Mouse (Mus musculus): ENCODE measurements around the gene Gm11938. TPM values are rescaled to one million over a fixed set of nuclear protein-coding genes. Genes with fewer than 3 reads are reported as not detected.
"Not testable (repeated sequence)": the region's sequence is repeated elsewhere in the genome, so short reads cannot be mapped to it uniquely, and the experiment has no call there.

Gene Gm11938
- polyA plus RNA-seq, 1 experiment from 2014 or later: not detected

GRCm38 (mm10) chr11:99614796-99615363 is 11.8 kb upstream of the Gm11938 start, which contains the start of gene Krtap2-4:
TSS of gene Krtap2-4 (minus strand) at chr11:99614846.
- no peak within 1 kb of the TSS for H3K4me2 ChIP-seq
- no peak within 1 kb of the TSS for H3K4me3 ChIP-seq (replicated peaks)
- no peaks in the 10 kb centered on the region for H3K9me3 ChIP-seq
- ATAC-seq (ENCODE audit: insufficient read depth, low FRiP score, low read depth): no peak
- no peak within 1 kb of the TSS for H3K27ac ChIP-seq
- H3K4me1 ChIP-seq: no peaks in the 10 kb centered on the region
- no peak within 1 kb of the TSS for H3K9ac ChIP-seq
- H3K27me3 ChIP-seq (replicated peaks): no peaks in the 10 kb centered on the region
- no peaks in the 10 kb centered on the region for H3K36me3 ChIP-seq
- 67% methylated on average over 3 of the region's 3 CpGs for WGBS

GRCm38 (mm10) chr11:99610089-99610488 is 7.0 kb upstream of the Gm11938 start, which contains the start of gene Gm11937:
TSS of gene Gm11937 (minus strand) at chr11:99610189.
- ATAC-seq (ENCODE audit: insufficient read depth, low FRiP score, low read depth); H3K4me2 ChIP-seq; H3K9ac ChIP-seq; H3K4me1 ChIP-seq; H3K4me3 ChIP-seq (replicated peaks); H3K27ac ChIP-seq; H3K9me3 ChIP-seq; H3K27me3 ChIP-seq (replicated peaks); H3K36me3 ChIP-seq: not testable (repeated sequence)
- WGBS: 63% methylated on average over 1 of the region's 2 CpGs

GRCm38 (mm10) chr11:99609126-99609525 is 6.0 kb upstream of the Gm11938 start:
- no peak overlapping the region for H3K4me3 ChIP-seq (replicated peaks)
- WGBS: 63% methylated on average over 1 of the region's 1 CpGs
- no peaks in the 10 kb centered on the region for H3K4me1 ChIP-seq
- H3K9me3 ChIP-seq: no peaks in the 10 kb centered on the region
- no peak overlapping the region for H3K9ac ChIP-seq
- H3K27me3 ChIP-seq (replicated peaks): no peaks in the 10 kb centered on the region
- H3K4me2 ChIP-seq: no peak overlapping the region
- ATAC-seq (ENCODE audit: insufficient read depth, low FRiP score, low read depth): no peak
- no peak overlapping the region for H3K27ac ChIP-seq
- no peaks in the 10 kb centered on the region for H3K36me3 ChIP-seq

- WGBS: 72% methylated on average over 6 of the region's 6 CpGs
- not testable (repeated sequence) for H3K4me1 ChIP-seq
Measured at GRCm38 (mm10) chr11:99597742-99598141, 5.4 kb downstream of the Gm11938 start, which contains the start of gene Krtap9-3. TSS of gene Krtap9-3 (minus strand) at chr11:99598105.

GRCm38 (mm10) chr11:99590981-99591380 is 12.1 kb downstream of the Gm11938 start, which contains the start of gene Krtap1-3:
TSS of gene Krtap1-3 (minus strand) at chr11:99591339.
- Histone ChIP-seq H3K4me2 (no peak within 1 kb of the TSS), H3K4me1 (no peaks in the 10 kb centered on the region), H3K27me3 (replicated peaks) (no peaks in the 10 kb centered on the region), H3K27ac (no peak within 1 kb of the TSS), H3K9me3 (no peaks in the 10 kb centered on the region), H3K4me3 (replicated peaks) (no peak within 1 kb of the TSS), H3K9ac (no peak within 1 kb of the TSS), H3K36me3 (no peaks in the 10 kb centered on the region)
- 81% methylated on average over 6 of the region's 6 CpGs for WGBS
- no peak for ATAC-seq (ENCODE audit: insufficient read depth, low FRiP score, low read depth)

More at GRCm38 (mm10) chr11:99597742-99598141, 5.4 kb downstream of the Gm11938 start, which contains the start of gene Krtap9-3:
- H3K9ac ChIP-seq; H3K4me2 ChIP-seq; H3K4me3 ChIP-seq (replicated peaks); H3K27me3 ChIP-seq (replicated peaks); ATAC-seq (ENCODE audit: insufficient read depth, low FRiP score, low read depth); H3K36me3 ChIP-seq; H3K27ac ChIP-seq; H3K9me3 ChIP-seq: not testable (repeated sequence)

- Histone ChIP-seq H3K36me3 (no peaks in the 10 kb centered on the region), H3K4me2 (no peak overlapping the region), H3K9ac (no peak overlapping the region), H3K4me1 (no peaks in the 10 kb centered on the region), H3K4me3 (replicated peaks) (no peak overlapping the region), H3K27me3 (replicated peaks) (no peaks in the 10 kb centered on the region), H3K27ac (no peak overlapping the region), H3K9me3 (no peaks in the 10 kb centered on the region)
- ATAC-seq (ENCODE audit: insufficient read depth, low FRiP score, low read depth): no peak
- WGBS: 81% methylated on average over 7 of the region's 7 CpGs
Measured at GRCm38 (mm10) chr11:99585096-99585495, 18.0 kb downstream of the Gm11938 start.

- Histone ChIP-seq H3K4me3 (replicated peaks) (no peak within 1 kb of the TSS), H3K4me2 (no peak within 1 kb of the TSS), H3K27ac (no peak within 1 kb of the TSS), H3K27me3 (replicated peaks) (no peaks in the 10 kb centered on the region), H3K4me1 (no peaks in the 10 kb centered on the region), H3K9ac (no peak within 1 kb of the TSS), H3K36me3 (no peaks in the 10 kb centered on the region), H3K9me3 (no peaks in the 10 kb centered on the region)
- ATAC-seq (ENCODE audit: insufficient read depth, low FRiP score, low read depth): no peak
- 77% methylated on average over 5 of the region's 5 CpGs for WGBS
Measured at GRCm38 (mm10) chr11:99583245-99583704, 19.8 kb downstream of the Gm11938 start, which contains the start of gene Krtap1-4. TSS of gene Krtap1-4 (minus strand) at chr11:99583654.

- ATAC-seq (ENCODE audit: insufficient read depth, low FRiP score, low read depth): no peak
- H3K4me1 ChIP-seq: no peaks in the 10 kb centered on the region
- 81% methylated on average over 6 of the region's 6 CpGs for WGBS
- H3K4me3 ChIP-seq (replicated peaks): no peak overlapping the region
- H3K9ac ChIP-seq: no peak overlapping the region
- H3K27me3 ChIP-seq (replicated peaks): no peaks in the 10 kb centered on the region
- H3K4me2 ChIP-seq: no peak overlapping the region
- no peak overlapping the region for H3K27ac ChIP-seq
- H3K36me3 ChIP-seq: no peaks in the 10 kb centered on the region
- H3K9me3 ChIP-seq: no peaks in the 10 kb centered on the region
Measured at GRCm38 (mm10) chr11:99581564-99581963, 21.5 kb downstream of the Gm11938 start.

GRCm38 (mm10) chr11:99581051-99581450 is 22.1 kb downstream of the Gm11938 start:
- no peak for ATAC-seq (ENCODE audit: insufficient read depth, low FRiP score, low read depth)
- Histone ChIP-seq H3K27me3 (replicated peaks) (no peaks in the 10 kb centered on the region), H3K4me2 (no peak overlapping the region), H3K27ac (no peak overlapping the region), H3K9ac (no peak overlapping the region), H3K4me1 (no peaks in the 10 kb centered on the region), H3K36me3 (no peaks in the 10 kb centered on the region), H3K9me3 (no peaks in the 10 kb centered on the region), H3K4me3 (replicated peaks) (no peak overlapping the region)
- WGBS: 92% methylated on average over 5 of the region's 5 CpGs

GRCm38 (mm10) chr11:99580636-99581035 is 22.5 kb downstream of the Gm11938 start, which contains the start of gene Krtap1-5:
TSS of gene Krtap1-5 (minus strand) at chr11:99581016.
- Histone ChIP-seq H3K4me2 (no peak within 1 kb of the TSS), H3K27ac (no peak within 1 kb of the TSS), H3K9me3 (no peaks in the 10 kb centered on the region), H3K4me1 (no peaks in the 10 kb centered on the region), H3K36me3 (no peaks in the 10 kb centered on the region), H3K27me3 (replicated peaks) (no peaks in the 10 kb centered on the region), H3K9ac (no peak within 1 kb of the TSS), H3K4me3 (replicated peaks) (no peak within 1 kb of the TSS)
- no peak for ATAC-seq (ENCODE audit: insufficient read depth, low FRiP score, low read depth)
- 80% methylated on average over 6 of the region's 6 CpGs for WGBS

GRCm38 (mm10) chr11:99574106-99574505 is 29.0 kb downstream of the Gm11938 start:
- H3K27me3 ChIP-seq (replicated peaks): no peaks in the 10 kb centered on the region
- no peaks in the 10 kb centered on the region for H3K36me3 ChIP-seq
- H3K27ac ChIP-seq: no peak overlapping the region
- no peak overlapping the region for H3K9ac ChIP-seq
- H3K4me2 ChIP-seq: peak overlapping the region; percentile 45; the same call in 1 of the 2 replicates
- no peaks in the 10 kb centered on the region for H3K4me1 ChIP-seq
- WGBS: 2% methylated on average over 7 of the region's 7 CpGs
- ATAC-seq (ENCODE audit: insufficient read depth, low FRiP score, low read depth): no peak
- no peak overlapping the region for H3K4me3 ChIP-seq (replicated peaks)
- no peaks in the 10 kb centered on the region for H3K9me3 ChIP-seq

GRCm38 (mm10) chr11:99573164-99573563 is 29.9 kb downstream of the Gm11938 start:
- Histone ChIP-seq H3K4me2 (no peak overlapping the region), H3K9ac (no peak overlapping the region), H3K36me3 (no peaks in the 10 kb centered on the region), H3K4me1 (no peaks in the 10 kb centered on the region), H3K27ac (no peak overlapping the region), H3K27me3 (replicated peaks) (no peaks in the 10 kb centered on the region), H3K9me3 (no peaks in the 10 kb centered on the region), H3K4me3 (replicated peaks) (no peak overlapping the region)
- WGBS: 66% methylated on average over 4 of the region's 4 CpGs
- ATAC-seq (ENCODE audit: insufficient read depth, low FRiP score, low read depth): no peak

Measured in stomach, embryonic 15.5 days (tissue).